Comparison of ENCODE assay signal across 8 mouse cellular contexts in genomic region chr12:80724853-80725559, GRCm38 (mm10). TPM values are rescaled to one million over a fixed set of nuclear protein-coding genes. Genes with fewer than 3 reads are reported as not detected.
DNase-seq lines count a peak whose midpoint lies in the region; ATAC-seq lines count a peak whose summit lies in the region.

No protein-coding gene starts in this region.

- H3K4me2 ChIP-seq in midbrain, embryonic 16.5 days (ENCODE audit: low read length): no peak overlapping the region

- WGBS in midbrain, embryonic 10.5 days: 38% methylated on average over 10 of the region's 10 CpGs
- WGBS in midbrain, embryonic 16.5 days: 26% methylated on average over 10 of the region's 10 CpGs
- 36% methylated on average over 10 of the region's 10 CpGs for WGBS in limb, embryonic 10.5 days

- H3K27ac ChIP-seq in midbrain, embryonic 10.5 days (replicated peaks): no peak overlapping the region
- no peak overlapping the region for H3K27ac ChIP-seq in midbrain, embryonic 16.5 days (ENCODE audit: low read length)
- H3K27ac ChIP-seq in limb, embryonic 10.5 days: no peak overlapping the region

- 0 out of 2 replicates have a peak, but pooled peaks cover 6% of the 10 kb centered on the region for H3K27me3 ChIP-seq in midbrain, embryonic 10.5 days (ENCODE audit: low read depth, poor library complexity, severe bottlenecking)
- H3K27me3 ChIP-seq in midbrain, embryonic 16.5 days (ENCODE audit: control insufficient read depth, insufficient read depth, low read depth, low read length): no peaks in the 10 kb centered on the region
- no peaks in the 10 kb centered on the region for H3K27me3 ChIP-seq in limb, embryonic 10.5 days (ENCODE audit: low read depth, poor library complexity, severe bottlenecking)

- no peak for ATAC-seq in midbrain, embryonic 16.5 days

- H3K9ac ChIP-seq in midbrain, embryonic 16.5 days (ENCODE audit: low read depth, low read length): no peak overlapping the region

- H3K4me1 ChIP-seq in midbrain, embryonic 10.5 days: peaks cover 10% of the 10 kb centered on the region
- H3K4me1 ChIP-seq in midbrain, embryonic 16.5 days (ENCODE audit: control insufficient read depth, insufficient read depth, low read length): peaks cover 4% of the 10 kb centered on the region; the same call in 1 of the 2 replicates
- H3K4me1 ChIP-seq in limb, embryonic 10.5 days: no peaks in the 10 kb centered on the region

- H3K9me3 ChIP-seq in midbrain, embryonic 10.5 days (replicated peaks): no peaks in the 10 kb centered on the region
- no peaks in the 10 kb centered on the region for H3K9me3 ChIP-seq in midbrain, embryonic 16.5 days (replicated peaks; ENCODE audit: control insufficient read depth, low read length, poor library complexity, severe bottlenecking)
- no peaks in the 10 kb centered on the region for H3K9me3 ChIP-seq in limb, embryonic 10.5 days (replicated peaks)

- no peaks in the 10 kb centered on the region for H3K36me3 ChIP-seq in midbrain, embryonic 10.5 days
- no peaks in the 10 kb centered on the region for H3K36me3 ChIP-seq in midbrain, embryonic 16.5 days (ENCODE audit: control insufficient read depth, insufficient read depth, low read length)
- H3K36me3 ChIP-seq in limb, embryonic 10.5 days: no peaks in the 10 kb centered on the region

- H3K4me3 ChIP-seq in midbrain, embryonic 10.5 days: no peak overlapping the region
- no peak overlapping the region for H3K4me3 ChIP-seq in midbrain, embryonic 16.5 days (ENCODE audit: low read depth, low read length)
- no peak overlapping the region for H3K4me3 ChIP-seq in limb, embryonic 10.5 days

- peak; percentile 77 for DNase-seq in midbrain, embryonic 10.5 days (ENCODE audit: low spot score)
- peak; percentile 82 for DNase-seq in cerebellum, adult 8-10 months
- peak; percentile 73 for DNase-seq in gastrocnemius, adult 18-20 months (ENCODE audit: low spot score)
- peak; percentile 90 to 93 for DNase-seq in kidney, adult 8-10 months
- DNase-seq in limb, embryonic 10.5 days (ENCODE audit: low spot score): peak; percentile 89
- DNase-seq in natural killer cell, adult 2 months (ENCODE audit: low spot score in 2 of 2): peak; percentile 61 to 75
- DNase-seq in telencephalon, adult 2 months (ENCODE audit: low read depth, low spot score): peak; percentile 29

RNA-seq across cellular contexts. Expression of gene Plekhd1, which starts 32.6 kb away (rescaled TPM):
- polyA plus RNA-seq in midbrain, embryonic 10.5 days (2016; fragmentation: Nextera tagmentation; extraction: Ambion mirVana): 0.83 and 2.4 TPM in 2 replicates
- 3.0 and 3.9 TPM in 2 replicates for polyA plus RNA-seq in midbrain, embryonic 16.5 days (2015; fragmentation: Nextera tagmentation; extraction: Ambion mirVana)
- total RNA-seq in gastrocnemius, adult 18-20 months (2021): under 1 TPM; 0.46 to 0.66 TPM
- 0.13 TPM in 2 replicates for polyA plus RNA-seq in limb, embryonic 10.5 days (2016; fragmentation: Nextera tagmentation; extraction: Ambion mirVana)

RNA-seq across cellular contexts. Expression of gene Ccdc177, which starts 35.5 kb away (rescaled TPM):
- polyA plus RNA-seq in midbrain, embryonic 10.5 days (2016; fragmentation: Nextera tagmentation; extraction: Ambion mirVana): 2.0 and 2.2 TPM in 2 replicates
- 3.8 and 3.9 TPM in 2 replicates for polyA plus RNA-seq in midbrain, embryonic 16.5 days (2015; fragmentation: Nextera tagmentation; extraction: Ambion mirVana)
- total RNA-seq in gastrocnemius, adult 18-20 months (2021): not detected
- 0.04 and 0.06 TPM in 2 replicates for polyA plus RNA-seq in limb, embryonic 10.5 days (2016; fragmentation: Nextera tagmentation; extraction: Ambion mirVana)

Comparison
In these comparisons a context has a peak if more than half of its experiments do, and no peak if none do; other contexts are left out.
1. DNase-seq: peak in every context shown above with its lines; median percentile 92 in kidney, adult 8-10 months; 89 in limb, embryonic 10.5 days; 82 in cerebellum, adult 8-10 months; 77 in midbrain, embryonic 10.5 days; 73 in gastrocnemius, adult 18-20 months; 68 in natural killer cell, adult 2 months; 29 in telencephalon, adult 2 months.